Mouse (Mus musculus): ENCODE results near the gene Tmem117. TPM values are rescaled to one million over a fixed set of nuclear protein-coding genes. Genes with fewer than 3 reads are reported as not detected.

Gene Tmem117
- polyA plus RNA-seq, 1 experiment: 5.2 TPM

- Histone ChIP-seq H3K27me3 (ENCODE audit: control insufficient read depth, insufficient read depth, low read length) (no peaks in the 10 kb centered on the region), H3K36me3 (ENCODE audit: control insufficient read depth, insufficient read depth, low read length) (no peaks in the 10 kb centered on the region), H3K27ac (ENCODE audit: insufficient read depth, low read depth, low read length) (no peak overlapping the region), H3K4me3 (ENCODE audit: low read depth, low read length) (no peak overlapping the region), H3K4me1 (ENCODE audit: control insufficient read depth, insufficient read depth, insufficient read length, low read length) (no peaks in the 10 kb centered on the region)
- 52% methylated on average over 1 of the region's 1 CpGs for WGBS
- no peak for TF ChIP-seq POLR2A (IDR thresholded peaks at IDR 0.05; ENCODE audit: low read depth, low read length)
- TF ChIP-seq CTCF (IDR thresholded peaks at IDR 0.05; ENCODE audit: extremely low read depth, insufficient read length, insufficient replicate concordance, low read depth, low read length): no peak
Observed at GRCm38 (mm10) chr15:94921672-94922071, 292.6 kb downstream of the Tmem117 start.

GRCm38 (mm10) chr15:94927986-94928385 lies 299.0 kb downstream of the Tmem117 start:
- Histone ChIP-seq H3K4me3 (ENCODE audit: low read depth, low read length) (no peak overlapping the region), H3K27me3 (ENCODE audit: control insufficient read depth, insufficient read depth, low read length) (no peaks in the 10 kb centered on the region), H3K27ac (ENCODE audit: insufficient read depth, low read depth, low read length) (no peak overlapping the region), H3K4me1 (ENCODE audit: control insufficient read depth, insufficient read depth, insufficient read length, low read length) (no peaks in the 10 kb centered on the region), H3K36me3 (ENCODE audit: control insufficient read depth, insufficient read depth, low read length) (no peaks in the 10 kb centered on the region)
- TF ChIP-seq POLR2A (IDR thresholded peaks at IDR 0.05; ENCODE audit: low read depth, low read length) (no peak), CTCF (IDR thresholded peaks at IDR 0.05; ENCODE audit: extremely low read depth, insufficient read length, insufficient replicate concordance, low read depth, low read length) (no peak)
- WGBS: 83% methylated on average over 5 of the region's 5 CpGs

- Histone ChIP-seq H3K27ac (ENCODE audit: insufficient read depth, low read depth, low read length) (no peak overlapping the region), H3K4me3 (ENCODE audit: low read depth, low read length) (no peak overlapping the region), H3K36me3 (ENCODE audit: control insufficient read depth, insufficient read depth, low read length) (no peaks in the 10 kb centered on the region), H3K4me1 (ENCODE audit: control insufficient read depth, insufficient read depth, insufficient read length, low read length) (no peaks in the 10 kb centered on the region), H3K27me3 (ENCODE audit: control insufficient read depth, insufficient read depth, low read length) (no peaks in the 10 kb centered on the region)
- 74% methylated on average over 3 of the region's 3 CpGs for WGBS
- TF ChIP-seq POLR2A (IDR thresholded peaks at IDR 0.05; ENCODE audit: low read depth, low read length): no peak
Observed at GRCm38 (mm10) chr15:94930743-94931142, 301.7 kb downstream of the Tmem117 start.

- 80% methylated on average over 4 of the region's 4 CpGs for WGBS
- H3K27me3 ChIP-seq (ENCODE audit: control insufficient read depth, insufficient read depth, low read length): no peaks in the 10 kb centered on the region
- H3K36me3 ChIP-seq (ENCODE audit: control insufficient read depth, insufficient read depth, low read length): no peaks in the 10 kb centered on the region
- no peak overlapping the region for H3K27ac ChIP-seq (ENCODE audit: insufficient read depth, low read depth, low read length)
- no peak overlapping the region for H3K4me3 ChIP-seq (ENCODE audit: low read depth, low read length)
- no peak for TF ChIP-seq POLR2A (IDR thresholded peaks at IDR 0.05; ENCODE audit: low read depth, low read length)
- no peak for TF ChIP-seq CTCF (IDR thresholded peaks at IDR 0.05; ENCODE audit: extremely low read depth, insufficient read length, insufficient replicate concordance, low read depth, low read length)
- H3K4me1 ChIP-seq (ENCODE audit: control insufficient read depth, insufficient read depth, insufficient read length, low read length): no peaks in the 10 kb centered on the region
Observed at GRCm38 (mm10) chr15:94933044-94933443, 304.0 kb downstream of the Tmem117 start.

GRCm38 (mm10) chr15:94933480-94933879 lies 304.4 kb downstream of the Tmem117 start:
- Histone ChIP-seq H3K4me3 (ENCODE audit: low read depth, low read length) (no peak overlapping the region), H3K36me3 (ENCODE audit: control insufficient read depth, insufficient read depth, low read length) (no peaks in the 10 kb centered on the region), H3K27ac (ENCODE audit: insufficient read depth, low read depth, low read length) (no peak overlapping the region), H3K27me3 (ENCODE audit: control insufficient read depth, insufficient read depth, low read length) (no peaks in the 10 kb centered on the region), H3K4me1 (ENCODE audit: control insufficient read depth, insufficient read depth, insufficient read length, low read length) (no peaks in the 10 kb centered on the region)
- WGBS: 54% methylated on average over 3 of the region's 3 CpGs
- TF ChIP-seq CTCF (IDR thresholded peaks at IDR 0.05; ENCODE audit: extremely low read depth, insufficient read length, insufficient replicate concordance, low read depth, low read length): no peak

GRCm38 (mm10) chr15:94941954-94942353 lies 312.9 kb downstream of the Tmem117 start:
- Histone ChIP-seq H3K4me1 (ENCODE audit: control insufficient read depth, insufficient read depth, insufficient read length, low read length) (no peaks in the 10 kb centered on the region), H3K4me3 (ENCODE audit: low read depth, low read length) (no peak overlapping the region), H3K27ac (ENCODE audit: insufficient read depth, low read depth, low read length) (no peak overlapping the region), H3K36me3 (ENCODE audit: control insufficient read depth, insufficient read depth, low read length) (no peaks in the 10 kb centered on the region), H3K27me3 (ENCODE audit: control insufficient read depth, insufficient read depth, low read length) (no peaks in the 10 kb centered on the region)
- WGBS: 87% methylated on average over 3 of the region's 3 CpGs
- no peak for TF ChIP-seq CTCF (IDR thresholded peaks at IDR 0.05; ENCODE audit: extremely low read depth, insufficient read length, insufficient replicate concordance, low read depth, low read length)
- TF ChIP-seq POLR2A (IDR thresholded peaks at IDR 0.05; ENCODE audit: low read depth, low read length): no peak

- TF ChIP-seq CTCF (IDR thresholded peaks at IDR 0.05; ENCODE audit: extremely low read depth, insufficient read length, insufficient replicate concordance, low read depth, low read length) (no peak), POLR2A (IDR thresholded peaks at IDR 0.05; ENCODE audit: low read depth, low read length) (no peak)
- no peak overlapping the region for H3K27ac ChIP-seq (ENCODE audit: insufficient read depth, low read depth, low read length)
- no peak overlapping the region for H3K4me3 ChIP-seq (ENCODE audit: low read depth, low read length)
- no peaks in the 10 kb centered on the region for H3K36me3 ChIP-seq (ENCODE audit: control insufficient read depth, insufficient read depth, low read length)
- WGBS: 62% methylated on average over 1 of the region's 1 CpGs
- H3K4me1 ChIP-seq (ENCODE audit: control insufficient read depth, insufficient read depth, insufficient read length, low read length): no peaks in the 10 kb centered on the region
- H3K27me3 ChIP-seq (ENCODE audit: control insufficient read depth, insufficient read depth, low read length): no peaks in the 10 kb centered on the region
Observed at GRCm38 (mm10) chr15:94942465-94942864, 313.4 kb downstream of the Tmem117 start.

GRCm38 (mm10) chr15:94943891-94944290 lies 314.9 kb downstream of the Tmem117 start:
- no peak overlapping the region for H3K4me3 ChIP-seq (ENCODE audit: low read depth, low read length)
- no peak for TF ChIP-seq POLR2A (IDR thresholded peaks at IDR 0.05; ENCODE audit: low read depth, low read length)
- H3K4me1 ChIP-seq (ENCODE audit: control insufficient read depth, insufficient read depth, insufficient read length, low read length): no peaks in the 10 kb centered on the region
- H3K27me3 ChIP-seq (ENCODE audit: control insufficient read depth, insufficient read depth, low read length): no peaks in the 10 kb centered on the region
- H3K36me3 ChIP-seq (ENCODE audit: control insufficient read depth, insufficient read depth, low read length): no peaks in the 10 kb centered on the region
- no peak overlapping the region for H3K27ac ChIP-seq (ENCODE audit: insufficient read depth, low read depth, low read length)
- 90% methylated on average over 5 of the region's 5 CpGs for WGBS

Measured in small intestine, adult 2 months (tissue).